Mouse (Mus musculus) monocyte, adult 2 months (primary cell): ENCODE measurements around the gene Aimp2.

Experiments used
- DNase-seq, 2 experiments: peaks; one replicate each; pipeline ENCODE4 v3.0.0; 2022; ENCODE audit warnings: low spot score in 2 of 2, low read depth in 1 of 2

The Aimp2 gene

DNA sequence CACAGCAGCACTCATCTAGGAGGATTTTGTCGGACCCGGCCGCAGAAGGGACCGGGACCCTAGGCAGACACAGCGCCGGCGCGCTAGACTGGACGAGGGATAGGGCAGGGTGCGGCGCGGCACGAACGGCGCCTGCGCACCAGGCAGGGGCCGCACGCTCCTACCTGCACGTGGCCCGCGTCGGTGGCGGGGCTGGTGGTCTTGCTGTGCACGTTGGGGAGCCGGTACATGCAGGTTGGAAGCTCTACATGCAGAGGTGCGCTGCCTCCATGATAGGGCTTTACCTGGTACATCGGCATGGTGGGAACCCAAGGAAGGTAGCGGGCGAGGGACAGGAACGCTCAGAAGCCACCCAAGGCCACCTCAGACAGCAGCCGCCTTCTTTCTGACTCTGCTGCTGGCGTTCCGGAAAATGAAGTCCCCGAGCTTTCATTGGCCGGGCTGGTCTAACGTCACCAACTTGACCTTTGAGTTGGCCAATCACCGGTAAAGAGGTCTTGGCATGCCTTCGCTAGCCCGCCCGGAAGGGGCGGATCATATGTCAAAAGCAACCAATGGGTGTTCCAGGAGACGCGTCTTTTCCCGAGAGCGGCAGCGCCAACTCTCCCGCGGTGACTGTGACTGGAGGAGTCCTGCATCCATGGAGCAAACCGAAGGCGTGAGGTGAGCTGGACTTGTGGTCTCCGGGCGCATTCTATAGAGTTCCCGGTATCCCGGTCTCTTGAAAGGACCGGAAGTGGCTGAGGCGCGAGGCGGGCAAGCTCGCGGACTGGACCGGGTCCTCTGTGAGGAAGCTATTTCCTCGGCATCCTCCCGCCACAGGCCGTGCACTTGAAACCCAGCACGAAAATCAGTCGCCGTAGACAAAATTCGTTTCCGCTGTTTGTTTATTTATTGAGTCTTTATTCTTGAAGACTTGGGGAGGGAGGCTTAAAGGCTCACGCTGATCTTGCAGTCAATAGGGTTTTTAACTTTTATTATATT is at the start of gene Aimp2, which contains the start of gene Pms2:
Aimp2 (minus strand) TSS at position 431 of the 984 bp plus-strand sequence.
Pms2 (plus strand) TSS at position 548 of the 984 bp plus-strand sequence.
- DNase-seq, result peak; percentile 87 to 90

DNA sequence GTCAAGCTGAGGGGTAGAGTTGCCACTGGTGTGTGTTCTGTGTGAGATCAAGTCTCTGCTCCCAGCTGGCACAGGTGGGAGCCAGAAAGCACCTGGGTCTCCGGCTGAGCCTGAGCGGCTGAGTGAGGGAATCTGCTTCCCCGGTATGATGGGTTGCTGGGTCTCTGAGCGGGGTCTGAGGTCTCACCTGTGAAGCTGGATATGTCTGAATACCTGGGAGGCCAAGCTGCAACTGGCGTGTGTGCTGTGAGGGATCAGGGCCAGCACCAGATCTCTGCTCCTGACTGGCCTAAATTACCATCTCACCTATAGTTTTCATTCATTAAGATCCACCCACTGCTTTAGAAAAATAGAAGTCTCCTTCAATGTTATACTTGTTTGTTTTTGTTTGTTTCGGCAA is 47.5 kb upstream of the Aimp2 start:
- no peak for DNase-seq

DNA sequence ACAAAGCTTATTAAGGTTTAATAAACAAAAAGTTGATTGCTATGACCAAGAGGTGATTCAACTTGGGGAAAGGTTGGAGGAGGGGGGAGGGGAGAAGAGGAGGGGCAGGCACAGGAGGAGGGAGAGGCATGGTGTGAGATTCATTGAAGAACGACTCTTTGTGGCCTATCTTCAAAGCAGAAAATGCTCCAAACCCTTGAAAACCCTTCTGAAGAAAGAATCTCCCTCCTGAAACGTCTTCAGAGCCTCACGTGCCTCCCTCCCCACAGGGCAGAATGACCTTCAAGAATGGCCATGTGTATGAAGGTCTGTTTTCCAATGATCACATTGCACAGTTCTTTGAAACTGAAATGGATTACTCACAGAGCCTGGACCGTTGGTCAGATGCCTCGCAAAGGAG is 40.4 kb upstream of the Aimp2 start:
- no peak for DNase-seq

DNA sequence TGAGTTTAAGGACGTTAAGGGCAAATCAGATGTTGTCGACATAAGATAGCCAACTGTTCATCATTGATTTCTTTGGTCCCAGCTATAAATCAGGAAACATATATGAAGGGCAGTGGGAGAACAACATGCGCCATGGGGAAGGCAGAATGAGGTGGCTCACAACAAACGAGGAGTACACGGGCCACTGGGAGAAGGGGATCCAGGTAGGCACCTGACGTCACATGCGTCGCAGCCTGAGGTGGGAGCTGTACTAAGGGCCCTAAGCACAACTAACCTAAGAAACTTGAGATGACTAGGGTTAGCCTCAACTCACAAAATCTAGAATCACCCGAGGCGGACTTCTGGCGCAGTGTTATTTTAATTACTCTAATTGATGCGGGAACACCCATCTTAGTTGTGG is 38.7 kb upstream of the Aimp2 start:
- no peak for DNase-seq

DNA sequence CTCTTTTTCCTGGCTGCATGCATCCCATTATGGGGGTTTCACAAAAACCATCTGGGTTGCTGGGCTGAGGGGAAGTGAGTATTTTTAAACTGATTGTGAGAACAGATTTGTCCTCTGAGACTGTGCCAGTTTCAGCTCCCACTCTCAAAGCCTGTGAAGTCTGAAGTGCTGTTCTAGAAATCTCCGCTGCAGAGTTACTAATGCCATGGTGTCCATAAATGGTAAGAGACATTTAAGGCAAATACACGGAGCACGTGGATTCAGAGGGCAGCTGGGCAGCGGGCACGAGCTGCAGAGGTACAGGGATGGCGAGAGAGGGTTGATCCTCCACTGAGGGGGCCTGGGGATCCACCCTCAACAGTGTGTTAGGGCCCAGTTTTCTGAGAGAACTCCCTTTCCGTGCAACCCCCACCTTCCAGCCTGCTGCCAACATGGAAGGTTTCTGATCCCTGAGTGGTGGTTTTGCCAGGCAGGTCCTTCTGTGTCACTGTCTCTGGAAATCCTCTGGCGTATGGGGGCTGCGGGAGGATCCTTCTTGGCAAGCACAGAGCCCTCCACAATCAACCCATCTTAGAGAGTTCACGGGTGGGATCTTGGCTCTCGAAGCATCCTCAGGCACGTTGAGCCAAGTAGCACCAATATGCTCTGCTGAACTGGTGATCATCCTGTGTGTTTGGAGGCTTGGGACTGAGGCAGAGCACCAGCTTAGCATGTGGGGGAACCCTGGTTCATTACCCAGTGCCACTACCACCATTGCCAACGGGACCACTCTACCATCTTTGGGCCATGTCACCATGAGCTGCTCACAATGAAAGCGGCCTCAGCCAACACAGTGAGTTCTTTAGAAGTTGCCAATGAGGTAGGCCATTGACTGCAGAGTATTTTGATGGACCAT is 33.8 kb upstream of the Aimp2 start:
- no peak for DNase-seq

DNA sequence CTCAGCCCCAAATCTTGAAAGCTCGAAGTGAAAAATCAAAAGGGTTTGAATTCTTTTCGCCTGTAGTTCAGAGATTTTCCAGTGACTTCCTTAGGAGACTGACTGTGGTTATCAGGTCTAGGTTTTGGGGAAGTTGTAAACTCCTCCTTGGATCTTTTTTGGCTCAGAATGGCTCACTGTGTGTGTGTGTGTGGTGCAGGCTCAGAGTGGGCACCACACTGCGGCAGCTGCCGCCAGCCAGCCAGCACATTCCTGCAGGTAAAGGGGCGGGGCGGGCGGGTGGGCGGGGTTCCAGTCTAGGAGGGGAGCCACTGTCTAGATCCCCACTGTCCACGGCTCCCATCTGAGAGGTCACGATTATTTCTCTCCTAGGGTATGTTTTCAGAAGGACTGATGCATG is 31.9 kb upstream of the Aimp2 start:
- no peak for DNase-seq

DNA sequence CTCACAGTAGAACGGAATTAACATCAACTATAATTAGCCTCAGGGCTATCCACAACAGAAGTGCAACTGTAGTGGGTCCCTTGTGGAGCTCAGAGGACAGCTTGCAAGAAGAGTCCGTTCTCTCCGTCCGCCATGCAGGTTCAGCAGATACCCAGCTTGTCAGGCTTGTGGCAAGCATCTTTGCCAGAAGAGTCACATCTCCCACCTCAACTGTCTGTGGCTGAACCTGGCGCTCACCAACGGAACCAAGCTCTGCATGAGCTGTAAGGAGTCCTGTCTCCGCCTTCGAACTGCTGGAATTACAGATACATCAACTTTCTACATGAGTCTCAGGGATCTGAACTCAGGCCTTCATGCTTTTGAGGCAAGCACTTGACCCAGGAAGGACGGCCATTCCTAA is 26.5 kb upstream of the Aimp2 start:
- DNase-seq, result no peak

DNA sequence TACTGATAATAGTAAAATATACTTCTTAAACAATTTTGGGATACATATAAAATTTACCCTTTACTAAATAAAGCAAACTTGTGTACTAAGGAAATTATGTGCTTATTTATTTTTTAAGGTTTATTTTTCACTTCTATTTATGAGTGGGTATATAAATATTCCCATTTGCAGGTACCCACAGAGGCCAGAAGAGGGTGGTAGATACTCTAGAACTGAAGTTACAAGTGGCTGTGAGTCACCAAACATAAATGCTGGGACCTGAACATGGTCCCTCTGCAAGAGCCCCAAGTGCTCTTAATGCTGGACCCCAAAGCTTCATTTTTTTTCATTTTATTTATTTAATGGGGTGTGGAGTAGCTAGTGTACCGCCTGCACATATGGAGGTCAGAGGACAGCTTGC is 24.2 kb upstream of the Aimp2 start:
- DNase-seq, result no peak

DNA sequence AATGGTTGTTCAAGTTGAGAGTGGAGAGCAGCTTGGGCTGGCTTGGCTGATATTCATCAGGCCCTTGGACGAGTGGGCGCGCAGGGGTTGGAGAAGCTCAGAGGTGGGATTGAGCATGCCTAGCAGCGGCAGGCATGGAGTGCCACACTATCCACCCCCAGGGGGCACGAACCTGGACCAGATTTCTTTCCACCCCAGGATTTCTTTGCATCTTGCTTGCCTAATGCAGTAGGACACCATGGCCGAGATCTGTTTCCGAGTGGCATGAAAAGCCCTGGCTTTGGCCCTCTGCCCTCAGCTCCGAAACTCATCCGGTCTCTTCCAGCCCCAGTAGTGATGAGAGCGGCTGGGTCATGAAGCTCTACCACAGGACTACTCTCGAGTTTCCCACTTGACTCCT is 23.8 kb upstream of the Aimp2 start:
- DNase-seq, result no peak

DNA sequence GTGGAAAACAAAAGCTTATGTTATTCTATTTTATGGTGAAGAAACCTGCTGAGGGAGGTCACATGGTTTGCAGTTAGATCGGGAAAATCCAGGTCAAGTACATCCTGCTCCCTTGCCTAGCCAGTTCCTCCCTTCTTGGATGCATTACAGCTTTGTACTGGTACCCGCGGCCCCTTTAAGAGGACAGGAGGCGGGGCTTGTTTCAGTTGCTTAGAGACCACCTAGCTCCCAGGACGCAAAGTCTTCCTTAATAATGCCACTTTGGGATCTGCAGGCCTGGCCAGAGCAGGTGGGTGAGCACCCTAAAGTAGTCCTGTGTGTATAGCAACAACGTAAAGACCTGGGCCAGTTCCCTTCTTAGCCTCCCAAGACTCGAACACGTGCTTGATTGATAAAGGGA is 23.2 kb upstream of the Aimp2 start, which contains the start of gene Rsph10b:
Rsph10b (plus strand) TSS at position 205 of the 400 bp plus-strand sequence.
- no peak for DNase-seq

DNA sequence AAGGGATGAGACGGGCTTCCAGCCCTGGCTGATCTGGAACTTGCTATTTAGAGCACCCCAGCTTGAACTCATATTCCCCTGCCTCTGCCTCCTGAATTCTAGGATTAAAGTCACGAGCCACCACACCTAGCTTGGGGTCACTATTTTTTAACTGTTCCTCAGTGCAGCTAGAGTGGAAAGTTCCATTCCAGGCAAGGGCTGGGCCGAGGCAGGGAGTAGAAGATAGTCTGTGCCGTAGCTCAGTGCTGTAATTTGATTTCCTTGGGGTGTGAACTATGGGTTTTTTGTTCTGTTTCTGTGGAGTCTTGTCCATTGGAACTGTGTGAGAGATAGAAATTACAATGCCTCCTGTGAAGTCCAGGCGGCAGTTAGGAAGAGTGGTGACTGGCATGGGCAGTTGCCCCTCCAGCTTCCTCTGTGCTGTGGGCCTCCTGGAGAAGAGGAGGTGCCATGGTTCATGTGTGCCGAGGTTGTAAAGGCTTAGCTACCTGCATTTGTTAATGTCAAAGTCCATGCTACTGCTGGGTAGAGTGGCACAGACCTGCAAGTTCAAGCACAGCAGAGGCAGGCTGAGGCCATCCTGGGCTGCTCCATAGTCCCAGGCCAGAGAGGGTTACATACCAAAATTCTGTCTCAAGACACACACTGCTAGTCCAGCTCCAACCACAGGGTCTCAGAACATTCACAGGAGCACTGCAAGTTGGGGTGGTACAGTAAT is 22.4 kb upstream of the Aimp2 start:
- no peak for DNase-seq

DNA sequence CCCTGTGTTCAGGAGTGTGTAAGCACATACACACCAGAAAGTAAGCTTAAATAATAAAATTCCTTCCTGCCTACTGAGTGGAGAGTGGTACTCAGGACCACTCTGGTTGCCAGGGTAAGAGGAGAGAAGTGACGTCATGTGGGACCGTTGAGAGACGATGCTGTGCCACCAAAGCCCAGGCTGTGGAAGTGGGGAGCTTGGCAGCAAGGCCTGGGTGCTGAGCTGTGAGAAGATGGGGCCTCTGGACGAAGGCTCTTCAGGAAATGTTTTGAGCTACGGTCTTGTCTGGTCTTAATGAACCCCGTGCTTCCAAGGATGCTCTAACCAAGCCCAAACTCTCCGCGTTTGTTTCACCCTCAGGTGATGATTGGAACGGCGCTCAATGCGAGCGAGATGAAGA is 21.0 kb upstream of the Aimp2 start:
- no peak for DNase-seq

DNA sequence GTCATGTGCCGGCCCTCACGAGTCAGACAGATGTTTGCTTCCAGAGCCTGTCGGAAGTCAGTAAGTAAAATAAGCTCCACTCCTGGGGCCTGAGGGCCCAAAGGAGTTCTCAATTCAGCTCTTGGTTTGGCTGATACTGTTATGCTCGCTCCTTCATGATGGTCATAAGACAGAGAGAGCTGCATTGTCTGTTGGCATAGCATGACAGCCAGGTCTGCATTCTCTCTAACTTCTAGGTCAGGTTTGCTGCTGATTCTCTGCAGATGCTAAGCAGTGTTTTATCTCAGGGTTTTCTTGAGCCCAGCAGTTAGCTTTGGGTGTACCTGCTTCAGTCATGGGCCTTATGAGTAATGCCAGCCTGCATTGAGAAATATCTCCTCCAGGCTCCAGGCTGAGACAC is 19.6 kb upstream of the Aimp2 start:
- no peak for DNase-seq

DNA sequence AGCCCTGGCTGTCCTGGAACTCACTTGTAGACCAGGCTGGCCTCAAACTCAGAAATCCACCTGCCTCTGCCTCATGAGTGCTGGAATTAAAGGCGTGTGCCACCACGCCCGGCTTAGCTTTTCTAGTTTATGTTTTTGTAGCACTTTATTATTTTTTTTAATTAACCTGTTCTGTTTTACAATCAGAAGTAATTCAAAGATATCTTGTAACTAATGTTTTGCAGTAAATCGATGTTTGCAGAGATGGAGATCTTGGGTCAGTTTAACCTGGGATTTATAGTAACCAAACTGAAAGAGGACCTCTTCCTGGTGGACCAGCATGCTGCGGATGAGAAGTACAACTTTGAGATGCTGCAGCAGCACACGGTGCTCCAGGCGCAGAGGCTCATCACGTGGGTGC is 18.2 kb upstream of the Aimp2 start, which contains the start of gene Gm42421:
Gm42421 (plus strand) TSS at position 301 of the 400 bp plus-strand sequence.
- no peak for DNase-seq

DNA sequence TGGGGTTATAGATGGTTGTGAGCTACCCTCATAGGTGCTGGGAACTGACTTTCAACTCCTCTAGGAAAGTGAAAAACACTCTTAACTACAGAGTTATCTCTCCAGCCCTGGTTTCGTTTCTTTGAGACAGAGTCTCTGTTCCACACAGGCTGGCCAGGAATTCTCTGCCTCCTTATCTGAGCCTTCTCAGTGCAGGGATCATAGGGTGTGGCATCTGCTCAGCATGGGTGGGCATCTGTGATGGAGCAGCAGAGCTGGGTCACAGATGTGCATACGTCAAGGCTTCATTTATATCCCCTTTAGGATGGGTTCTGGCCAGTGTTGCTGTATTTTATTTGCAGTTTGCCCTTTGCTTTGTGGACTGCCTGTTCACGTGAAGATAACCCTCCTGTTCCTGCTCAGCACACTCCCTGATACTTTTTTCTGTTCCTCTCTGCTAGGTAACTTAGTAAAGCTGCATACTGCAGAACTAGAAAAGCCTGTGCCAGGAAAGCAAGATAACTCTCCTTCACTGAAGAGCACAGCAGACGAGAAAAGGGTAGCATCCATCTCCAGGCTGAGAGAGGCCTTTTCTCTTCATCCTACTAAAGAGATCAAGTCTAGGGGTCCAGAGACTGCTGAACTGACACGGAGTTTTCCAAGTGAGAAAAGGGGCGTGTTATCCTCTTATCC is 15.3 kb upstream of the Aimp2 start:
- DNase-seq, result no peak

DNA sequence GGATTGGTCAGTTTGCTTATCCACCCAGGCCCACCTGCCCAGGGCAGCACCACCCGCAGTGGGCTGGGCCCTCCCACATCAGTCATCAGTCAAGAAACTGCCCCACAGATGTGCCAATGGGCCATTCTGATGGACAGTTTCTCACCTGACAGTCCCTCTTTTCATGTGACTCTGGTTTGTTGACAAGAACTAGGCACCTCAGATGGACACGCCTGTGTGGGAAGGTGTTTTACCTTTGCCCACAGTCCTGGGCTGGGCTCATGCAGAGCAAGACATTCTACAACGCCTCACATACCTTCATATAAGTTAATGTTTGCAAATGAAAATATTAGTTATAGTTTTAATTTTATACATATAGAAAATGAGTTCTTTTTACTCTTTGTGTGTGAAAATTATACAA is 8.5 kb upstream of the Aimp2 start:
- DNase-seq, result no peak

DNA sequence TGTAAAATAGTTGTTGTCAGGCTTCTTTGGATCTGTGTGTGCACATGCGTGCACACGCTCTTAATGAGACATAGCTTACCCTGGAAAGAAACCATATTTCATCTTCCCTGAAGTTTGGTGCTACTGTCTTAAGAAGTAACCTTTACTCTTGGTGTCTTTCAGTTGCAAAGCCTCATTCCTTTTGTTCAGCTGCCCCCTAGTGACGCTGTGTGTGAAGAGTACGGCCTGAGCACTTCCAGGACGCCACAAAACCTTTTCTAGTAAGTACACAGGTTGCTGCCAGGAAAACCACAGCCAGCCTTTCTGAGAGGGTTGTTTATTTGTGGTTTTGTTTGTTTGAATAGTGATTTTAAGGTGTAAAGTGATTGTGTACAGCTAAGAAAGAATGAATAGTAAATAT is 7.8 kb upstream of the Aimp2 start:
- no peak for DNase-seq

DNA sequence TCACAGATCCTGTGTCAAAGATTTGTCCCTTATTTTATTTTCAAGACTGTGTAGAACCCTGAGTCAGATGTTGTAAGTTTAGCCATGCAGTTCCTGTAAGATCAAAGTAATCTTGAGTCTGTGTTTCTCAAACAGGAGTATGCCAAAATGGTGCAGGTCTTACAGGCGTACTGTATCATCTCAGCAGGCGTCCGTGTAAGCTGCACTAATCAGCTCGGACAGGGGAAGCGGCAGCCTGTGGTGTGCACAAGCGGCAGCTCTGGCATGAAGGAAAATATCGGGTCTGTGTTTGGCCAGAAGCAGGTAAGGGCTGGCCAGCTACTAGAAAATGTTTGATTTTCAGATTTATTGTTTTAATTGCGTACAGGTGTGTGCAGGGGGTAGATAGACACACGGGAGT is 6.6 kb upstream of the Aimp2 start:
- DNase-seq, result no peak

DNA sequence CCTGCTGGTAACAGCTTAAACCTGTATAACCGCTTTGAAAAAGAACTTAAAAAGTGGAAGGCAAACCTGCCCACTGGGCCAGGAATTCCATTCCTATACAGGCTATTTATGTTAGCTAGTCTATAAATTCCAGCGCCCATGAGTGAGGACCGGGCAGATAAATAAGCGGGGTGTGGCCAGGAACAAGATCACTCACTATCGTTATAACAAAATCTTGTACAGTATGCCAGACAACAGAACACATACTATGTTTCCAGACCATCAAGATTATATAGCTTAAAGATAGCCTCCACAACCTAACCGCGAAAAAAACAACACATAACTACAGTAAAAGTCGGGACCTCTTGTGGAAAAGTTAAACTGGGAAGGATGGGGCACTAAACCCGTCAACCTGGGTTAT is 721 bp downstream of the Aimp2 start:
- no peak for DNase-seq

DNA sequence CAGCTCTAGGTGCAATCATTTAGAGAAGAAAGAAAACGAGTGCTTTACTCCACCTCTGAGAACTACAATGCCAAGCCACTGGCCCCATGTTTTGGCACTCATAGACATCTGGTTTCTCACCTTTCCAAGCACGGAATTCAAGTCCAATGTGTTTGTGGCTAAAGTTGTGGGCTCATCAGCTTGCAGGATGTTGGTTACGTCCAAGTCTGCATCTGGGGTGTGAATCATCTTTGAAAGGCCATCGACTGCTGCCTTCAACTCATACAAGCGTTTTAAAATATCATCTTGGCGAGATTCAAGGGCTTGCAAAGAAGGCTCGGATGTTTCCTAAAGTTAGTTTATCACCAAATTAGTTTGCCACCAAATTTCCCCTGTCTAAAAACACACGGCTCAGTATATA is 3.2 kb downstream of the Aimp2 start:
- no peak for DNase-seq

DNA sequence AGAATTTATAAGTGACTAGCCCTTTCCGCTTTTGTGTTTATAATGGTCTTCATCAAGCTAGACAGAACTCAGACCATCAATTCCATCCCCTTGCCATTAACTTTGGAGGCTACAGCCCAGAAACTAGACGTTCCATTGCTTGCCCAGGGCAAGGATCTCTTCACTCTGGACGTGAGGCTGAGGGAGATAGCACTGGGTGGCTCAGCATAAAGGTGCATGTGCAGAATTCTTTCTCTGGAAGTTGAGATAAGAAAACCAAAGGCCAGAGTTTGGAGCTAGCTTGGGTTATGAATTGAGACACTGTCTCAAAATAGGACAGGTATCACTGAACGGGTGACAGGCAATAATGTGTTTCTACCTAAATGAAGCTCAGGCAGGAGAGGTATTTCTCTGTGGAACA is 5.8 kb downstream of the Aimp2 start:
- DNase-seq, result no peak
